Mouse (Mus musculus) hindbrain, postnatal 0 days (tissue): Measurements from ENCODE around the gene Tiam1. TPM values are rescaled to one million over a fixed set of nuclear protein-coding genes. Genes with fewer than 3 reads are reported as not detected.

ENCODE experiments used
- ATAC-seq: fragments of 200-750 bp; cut with Nextera tagmentation; 2 replicates; pipeline ENCODE4 v1.8.0; 2017; ENCODE audit warnings: mild to moderate bottlenecking, moderate TSS enrichment, moderate library complexity
- DNase-seq: peaks from one replicate; pipeline ENCODE4 v3.0.0-alpha.2; 2015; ENCODE audit warnings: low spot score
- H3K27ac ChIP-seq: fragments of 300-500 bp; sonication (generic); 2 replicates; pipeline ENCODE4 v1.5.1; 2014; ENCODE audit warnings: mild to moderate bottlenecking
- H3K27me3 ChIP-seq: fragments of 300-500 bp; sonication (generic); 2 replicates; pipeline ENCODE4 v1.6.1; 2014; ENCODE audit warnings: low read length, mixed read lengths; ENCODE audit not compliant: insufficient read depth
- H3K36me3 ChIP-seq: fragments of 300-500 bp; sonication (generic); 2 replicates; pipeline ENCODE4 v1.6.1; 2014; ENCODE audit warnings: low read length, mixed read lengths; ENCODE audit not compliant: insufficient read depth
- H3K4me1 ChIP-seq: fragments of 300-500 bp; sonication (generic); 2 replicates; pipeline ENCODE4 v1.6.1; 2014; ENCODE audit warnings: antibody characterized with exemption, low read length, mixed read lengths; ENCODE audit not compliant: insufficient read depth
- H3K4me2 ChIP-seq: fragments of 300-500 bp; sonication (generic); 2 replicates; pipeline ENCODE4 v1.6.1; 2014; ENCODE audit warnings: low read depth, mild to moderate bottlenecking, low read length, moderate library complexity, mixed read lengths
- H3K4me3 ChIP-seq: fragments of 300-500 bp; sonication (generic); 2 replicates; pipeline ENCODE4 v1.5.1; 2014; ENCODE audit warnings: low read length
- H3K9ac ChIP-seq: fragments of 300-500 bp; sonication (generic); replicated peaks from 2 replicates; pipeline ENCODE4 v1.6.1; 2014; ENCODE audit warnings: mild to moderate bottlenecking, low read length, moderate library complexity, mixed read lengths
- H3K9me3 ChIP-seq: fragments of 300-500 bp; sonication (generic); 2 replicates; pipeline ENCODE4 v1.6.1; 2016; ENCODE audit warnings: low read length, mixed read lengths
- CTCF ChIP-seq: IDR thresholded peaks from 2 replicates; pipeline ENCODE4 v1.5.1; 2016; ENCODE audit warnings: antibody characterized with exemption, control low read depth, low read depth
- WGBS: fragments of 180-500 bp; shearing (Covaris S2); extraction: QIAGEN DNeasy Blood & Tissue Kit; methylation state at CpG from one replicate; pipeline ENCODE4 v1.1.7; 2014; 5-methylcytosine and 5-hydroxymethylcytosine counted together
- polyA plus RNA-seq: library from polyadenylated mRNA; unstranded; fragments of >200 nt; fragmentation: Nextera tagmentation; extraction: Ambion mirVana; gene quantifications from 2 replicates; pipeline ENCODE4 v1.2.1, GENCODE M21; 2015
- total RNA-seq: library from RNA; depleted of rRNA; stranded (reverse); fragments of >200 nt; gene quantifications from 2 replicates; pipeline ENCODE4 v1.2.3, GENCODE M21; 2014

Tiam1 gene
- total and polyA plus RNA-seq, 2 experiments from 2014 or later: 15.1 to 26.2 TPM

GRCm38 (mm10) chr16:90169863-90170630 lies 26.5 kb upstream of the Tiam1 start:
- TF ChIP-seq CTCF: no peak
- no peaks in the 10 kb centered on the region for H3K36me3 ChIP-seq
- no peaks in the 10 kb centered on the region for H3K27me3 ChIP-seq
- no peak overlapping the region for H3K4me3 ChIP-seq
- H3K27ac ChIP-seq: no peak overlapping the region
- no peak overlapping the region for H3K4me2 ChIP-seq
- H3K4me1 ChIP-seq: no peaks in the 10 kb centered on the region
- no peak overlapping the region for H3K9ac ChIP-seq
- 57% methylated on average over 13 of the region's 13 CpGs for WGBS
- DNase-seq (no peak), ATAC-seq (no peak)
- H3K9me3 ChIP-seq: no peaks in the 10 kb centered on the region

GRCm38 (mm10) chr16:90167646-90168045 lies 24.1 kb upstream of the Tiam1 start:
- no peak overlapping the region for H3K9ac ChIP-seq
- peak; percentile 99 for TF ChIP-seq CTCF
- ATAC-seq (0 out of 2 replicates have a peak, but pooled peaks have one; percentile 31), DNase-seq (peak; percentile 89)
- no peaks in the 10 kb centered on the region for H3K9me3 ChIP-seq
- H3K27ac ChIP-seq: no peak overlapping the region
- H3K4me3 ChIP-seq: no peak overlapping the region
- no peaks in the 10 kb centered on the region for H3K36me3 ChIP-seq
- no peak overlapping the region for H3K4me2 ChIP-seq
- no peaks in the 10 kb centered on the region for H3K27me3 ChIP-seq
- WGBS: 25% methylated on average over 10 of the region's 10 CpGs
- no peaks in the 10 kb centered on the region for H3K4me1 ChIP-seq

- Histone ChIP-seq H3K4me1 (no peaks in the 10 kb centered on the region), H3K9me3 (no peaks in the 10 kb centered on the region), H3K27me3 (no peaks in the 10 kb centered on the region), H3K4me2 (no peak overlapping the region), H3K9ac (no peak overlapping the region), H3K27ac (no peak overlapping the region), H3K4me3 (no peak overlapping the region), H3K36me3 (no peaks in the 10 kb centered on the region)
- WGBS: 39% methylated on average over 2 of the region's 2 CpGs
- ATAC-seq: no peak
- no peak for DNase-seq
- no peak for TF ChIP-seq CTCF
Measured at GRCm38 (mm10) chr16:90165435-90165834, 21.9 kb upstream of the Tiam1 start.

GRCm38 (mm10) chr16:90164942-90165341 lies 21.4 kb upstream of the Tiam1 start:
- H3K4me2 ChIP-seq: no peak overlapping the region
- ATAC-seq: no peak
- 94% methylated on average over 11 of the region's 11 CpGs for WGBS
- no peaks in the 10 kb centered on the region for H3K9me3 ChIP-seq
- no peak overlapping the region for H3K4me3 ChIP-seq
- no peaks in the 10 kb centered on the region for H3K27me3 ChIP-seq
- H3K27ac ChIP-seq: no peak overlapping the region
- no peak for DNase-seq
- no peaks in the 10 kb centered on the region for H3K4me1 ChIP-seq
- no peak overlapping the region for H3K9ac ChIP-seq
- TF ChIP-seq CTCF: no peak
- no peaks in the 10 kb centered on the region for H3K36me3 ChIP-seq

- no peak overlapping the region for H3K4me3 ChIP-seq
- 0 out of 2 replicates have a peak, but pooled peaks have one; percentile 49 for ATAC-seq
- no peaks in the 10 kb centered on the region for H3K9me3 ChIP-seq
- H3K4me1 ChIP-seq: peaks cover 2% of the 10 kb centered on the region; the same call in 1 of the 2 replicates
- 48% methylated on average over 7 of the region's 7 CpGs for WGBS
- DNase-seq: peak; percentile 55
- TF ChIP-seq CTCF: peak; percentile 67
- H3K36me3 ChIP-seq: no peaks in the 10 kb centered on the region
- no peak overlapping the region for H3K27ac ChIP-seq
- no peak overlapping the region for H3K4me2 ChIP-seq
- H3K27me3 ChIP-seq: no peaks in the 10 kb centered on the region
- no peak overlapping the region for H3K9ac ChIP-seq
Measured at GRCm38 (mm10) chr16:90155080-90155479, 11.5 kb upstream of the Tiam1 start.

GRCm38 (mm10) chr16:90150820-90151219 lies 7.3 kb upstream of the Tiam1 start:
- Histone ChIP-seq H3K36me3 (no peaks in the 10 kb centered on the region), H3K9me3 (no peaks in the 10 kb centered on the region), H3K4me1 (peaks cover 3% of the 10 kb centered on the region; the same call in 1 of the 2 replicates), H3K4me3 (no peak overlapping the region), H3K27me3 (no peaks in the 10 kb centered on the region), H3K9ac (no peak overlapping the region), H3K27ac (no peak overlapping the region), H3K4me2 (no peak overlapping the region)
- DNase-seq (no peak), ATAC-seq (no peak)
- TF ChIP-seq CTCF: no peak
- 81% methylated on average over 6 of the region's 6 CpGs for WGBS

- no peaks in the 10 kb centered on the region for H3K36me3 ChIP-seq
- no peaks in the 10 kb centered on the region for H3K27me3 ChIP-seq
- H3K4me3 ChIP-seq: no peak overlapping the region
- H3K27ac ChIP-seq: no peak overlapping the region
- peaks cover 3% of the 10 kb centered on the region; the same call in 1 of the 2 replicates for H3K4me1 ChIP-seq
- no peak overlapping the region for H3K4me2 ChIP-seq
- 39% methylated on average over 7 of the region's 7 CpGs for WGBS
- ATAC-seq: no peak
- no peaks in the 10 kb centered on the region for H3K9me3 ChIP-seq
- no peak for DNase-seq
- no peak for TF ChIP-seq CTCF
- no peak overlapping the region for H3K9ac ChIP-seq
Measured at GRCm38 (mm10) chr16:90150126-90150525, 6.6 kb upstream of the Tiam1 start.
